Mouse (Mus musculus) spleen, postnatal 4 days (tissue): ENCODE data around the gene Gm49321.

ENCODE experiments used
- DNase-seq, 2 experiments: peaks; one replicate each; pipeline ENCODE4 v3.0.0; 2022; ENCODE audit warnings: low spot score in 2 of 2

Gm49321 gene

DNA sequence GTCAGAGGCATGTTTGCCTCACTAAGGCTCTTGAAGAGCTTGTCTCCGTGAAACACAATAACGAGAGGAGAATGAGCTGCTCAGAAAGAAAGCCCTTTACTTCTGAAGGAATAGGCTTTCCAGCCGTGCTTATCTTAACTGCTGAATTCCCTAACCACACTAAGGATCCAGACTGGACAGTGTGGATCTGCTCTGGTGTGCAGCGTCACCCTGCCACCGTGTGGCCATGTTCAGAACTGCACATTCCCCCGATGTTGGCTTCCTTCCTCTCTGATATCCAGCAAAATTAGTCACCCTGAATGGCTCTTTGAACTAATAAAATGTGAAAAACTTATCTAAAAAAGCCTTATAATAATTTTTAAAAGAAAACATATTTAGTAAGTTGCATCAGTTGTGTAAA is 76.3 kb downstream of the Gm49321 start:
- DNase-seq: peak; percentile 33 to 80

DNA sequence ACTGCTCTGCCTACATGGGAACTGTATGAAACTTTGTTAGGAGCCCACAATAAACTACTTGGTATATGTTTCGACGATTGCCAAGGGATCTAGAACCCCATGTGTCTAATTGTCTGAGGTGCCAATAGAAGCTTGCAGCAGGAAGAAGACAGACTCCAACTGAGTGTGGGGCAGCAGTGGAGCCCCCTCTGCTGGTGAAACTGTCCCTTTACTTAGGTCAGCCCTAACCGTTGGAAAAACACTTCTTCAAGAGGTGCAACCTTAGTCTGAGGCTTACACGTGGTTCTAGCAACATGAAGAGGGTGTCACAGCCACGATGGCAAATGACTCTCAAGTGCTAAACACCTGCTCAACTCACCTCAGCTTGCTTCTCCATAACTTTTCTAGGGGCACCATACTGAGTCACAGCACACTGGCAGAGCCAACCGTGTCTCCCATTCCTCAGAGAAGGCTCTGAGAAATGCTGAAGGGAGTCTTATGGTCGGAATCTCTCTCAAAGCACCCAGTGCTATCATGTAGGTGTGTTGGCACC is 77.4 kb downstream of the Gm49321 start:
- DNase-seq: peak; percentile 19 to 77

- no peak for DNase-seq
These were observed 78.0 kb downstream of the Gm49321 start for GRCm38 (mm10) chr12:74015491-74015890.
